Mouse (Mus musculus): Measurements from ENCODE around the gene Trim46.

DNA sequence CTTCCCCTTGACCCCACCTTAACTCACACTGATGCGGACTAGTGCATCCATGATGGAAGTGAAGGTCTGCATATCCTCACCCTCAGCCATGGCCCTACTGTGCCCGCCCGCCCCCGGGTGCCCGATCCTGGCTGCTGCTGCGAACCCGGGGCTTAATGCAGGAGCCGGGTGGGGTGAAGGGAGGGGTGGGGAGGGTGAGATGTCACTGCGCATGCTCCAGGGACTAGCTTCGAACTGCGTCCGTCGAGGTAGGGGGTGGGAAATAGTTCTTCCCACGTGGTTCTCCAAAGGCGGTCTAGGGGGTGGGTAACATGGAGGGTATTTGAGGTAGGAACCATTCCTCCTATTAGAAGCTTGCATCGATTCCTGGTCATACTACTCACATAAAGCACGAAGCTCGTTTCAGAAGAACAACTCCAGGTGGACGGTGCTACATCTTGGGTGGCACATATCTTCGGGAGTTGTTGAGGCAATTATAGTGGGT is 379 bp downstream of the Trim46 start, which contains the start of gene Krtcap2:
- TF ChIP-seq CTCF (conservative IDR thresholded peaks at IDR 0.05; ENCODE audit: low read length) (no peak), POU5F1 (IDR thresholded peaks at IDR 0.05; ENCODE audit: borderline replicate concordance, low read length) (no peak)

Data from E14TG2a.4 (cell line).